Mouse (Mus musculus) heart, embryonic 10.5 days (tissue): ENCODE results near the gene Serf2. TPM values are rescaled to one million over a fixed set of nuclear protein-coding genes. Genes with fewer than 3 reads are reported as not detected.
"Not testable (repeated sequence)": the region's sequence is repeated elsewhere in the genome, so short reads cannot be mapped to it uniquely, and the experiment has no call there.

Experiments used
- DNase-seq: peaks from one replicate; pipeline ENCODE4 v3.0.0-alpha.2; 2017; ENCODE audit warnings: low spot score
- H3K27ac ChIP-seq: fragments of 300-500 bp; sonication (generic); 2 replicates; pipeline ENCODE4 v1.5.1; 2016; ENCODE audit warnings: mild to moderate bottlenecking
- H3K27me3 ChIP-seq: fragments of 300-500 bp; sonication (generic); 2 replicates; pipeline ENCODE4 v1.6.1; 2016; ENCODE audit warnings: mild to moderate bottlenecking; ENCODE audit not compliant: poor library complexity, insufficient read depth, severe bottlenecking
- H3K36me3 ChIP-seq: fragments of 300-500 bp; sonication (generic); 2 replicates; pipeline ENCODE4 v1.6.1; 2016; ENCODE audit warnings: mild to moderate bottlenecking, moderate library complexity
- H3K4me1 ChIP-seq: fragments of 300-500 bp; sonication (generic); 2 replicates; pipeline ENCODE4 v1.6.1; 2016; ENCODE audit warnings: mild to moderate bottlenecking
- H3K4me3 ChIP-seq: fragments of 300-500 bp; sonication (generic); 2 replicates; pipeline ENCODE4 v1.5.1; 2016; ENCODE audit warnings: mild to moderate bottlenecking, moderate library complexity
- H3K9me3 ChIP-seq: fragments of 300-500 bp; sonication (generic); 2 replicates; pipeline ENCODE4 v1.6.1; 2016; ENCODE audit warnings: mild to moderate bottlenecking, moderate library complexity
- WGBS: fragments of 180-500 bp; shearing (Covaris S2); methylation state at CpG from one replicate; pipeline ENCODE4 v1.1.7; 2016; 5-methylcytosine and 5-hydroxymethylcytosine counted together
- polyA plus RNA-seq: library from polyadenylated mRNA; unstranded; fragments of >200 nt; fragmentation: Nextera tagmentation; extraction: Ambion mirVana; gene quantifications from 2 replicates; pipeline ENCODE4 v1.2.1, GENCODE M21; 2016

Serf2 gene
- polyA plus RNA-seq, 1 experiment from 2014 or later: 534 TPM

DNA sequence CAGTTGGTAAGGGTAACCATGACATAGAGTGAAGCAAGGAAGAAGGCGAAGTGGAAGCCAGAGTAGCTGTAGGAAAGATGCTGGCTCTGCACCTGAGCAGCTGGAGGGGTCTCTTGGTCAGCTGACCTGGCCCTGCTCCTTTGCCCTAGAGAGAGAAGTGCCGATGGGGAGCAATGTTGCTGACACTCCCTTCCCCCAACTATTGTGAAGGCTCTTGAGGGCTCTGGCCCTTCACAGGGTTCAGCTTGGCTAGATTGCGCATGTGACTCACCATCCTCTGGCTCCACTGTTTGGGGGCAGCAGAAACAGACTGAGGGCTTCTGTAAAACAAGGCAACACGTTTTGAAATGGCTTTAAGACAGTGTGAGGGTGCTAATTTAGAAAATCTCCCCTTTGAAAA is 3.4 kb downstream of the Serf2 start:
- H3K27me3 ChIP-seq: no peaks in the 10 kb centered on the region
- H3K27ac ChIP-seq: peak overlapping the region; percentile 49; the same call in 1 of the 2 replicates

DNA sequence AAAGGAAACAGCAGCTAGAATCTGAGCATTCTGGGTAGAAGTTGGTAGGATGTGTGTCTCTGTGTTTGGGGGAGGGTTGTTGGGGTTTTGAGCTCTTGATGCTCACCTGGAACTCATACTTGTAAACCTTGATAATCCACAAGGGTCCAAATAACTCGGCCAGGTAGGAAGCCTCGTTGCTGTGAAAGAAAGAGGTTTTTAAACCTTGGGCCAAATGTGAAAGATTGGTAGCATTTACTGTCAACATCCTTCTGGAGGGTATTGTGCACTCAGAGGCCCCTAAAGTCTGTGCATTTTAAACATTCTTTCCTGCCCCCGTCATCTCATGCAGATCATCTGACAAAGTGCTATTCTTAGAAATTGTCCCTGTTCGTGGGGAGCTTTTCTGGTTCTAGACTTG is 4.0 kb downstream of the Serf2 start, which contains the start of gene Hypk:
TSS of gene Hypk (plus strand) at position 301 of the 400 bp plus-strand sequence.
- Histone ChIP-seq H3K27ac (peak within 1 kb of the TSS; percentile 49), H3K9me3 (no peaks in the 10 kb centered on the region), H3K27me3 (no peaks in the 10 kb centered on the region), H3K36me3 (peaks cover 36% of the 10 kb centered on the region), H3K4me1 (peaks cover 51% of the 10 kb centered on the region), H3K4me3 (peak within 1 kb of the TSS; percentile 22; the same call in 1 of the 2 replicates)
- WGBS: 62% methylated on average over 4 of the region's 4 CpGs
- DNase-seq: no peak

More for the DNA sequence above, 3.4 kb downstream of the Serf2 start:
- peaks cover 50% of the 10 kb centered on the region for H3K4me1 ChIP-seq
- H3K9me3 ChIP-seq: no peaks in the 10 kb centered on the region
- H3K4me3 ChIP-seq: 0 out of 2 replicates have a peak overlapping the region, but pooled peaks have one; percentile 22
- DNase-seq: no peak
- H3K36me3 ChIP-seq: peaks cover 34% of the 10 kb centered on the region
- 68% methylated on average over 4 of the region's 4 CpGs for WGBS

DNA sequence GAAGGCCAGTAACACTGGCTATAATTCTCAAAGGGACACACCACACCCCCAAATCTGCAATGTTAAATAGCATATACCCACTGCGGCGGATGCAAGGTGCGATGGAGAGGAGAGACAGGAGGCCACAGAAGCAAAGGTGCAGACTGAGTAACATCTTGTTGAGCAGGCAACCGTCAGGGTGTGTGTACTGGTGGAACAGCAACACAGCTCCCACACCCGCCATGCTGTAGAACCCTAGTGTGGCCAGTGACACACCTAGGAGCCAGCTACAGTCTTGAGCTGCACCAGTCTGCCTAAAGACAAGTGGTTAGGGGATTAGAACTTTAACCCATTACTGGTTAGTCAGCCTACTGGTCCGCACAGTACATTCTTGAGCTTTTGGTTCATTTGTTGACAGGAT is 4.9 kb downstream of the Serf2 start:
- Histone ChIP-seq H3K9me3 (no peaks in the 10 kb centered on the region), H3K4me1 (peaks cover 49% of the 10 kb centered on the region), H3K27ac (peak overlapping the region; percentile 6; the same call in 1 of the 2 replicates), H3K4me3 (no peak overlapping the region), H3K36me3 (peaks cover 43% of the 10 kb centered on the region), H3K27me3 (no peaks in the 10 kb centered on the region)
- no peak for DNase-seq
- WGBS: 83% methylated on average over 6 of the region's 6 CpGs

DNA sequence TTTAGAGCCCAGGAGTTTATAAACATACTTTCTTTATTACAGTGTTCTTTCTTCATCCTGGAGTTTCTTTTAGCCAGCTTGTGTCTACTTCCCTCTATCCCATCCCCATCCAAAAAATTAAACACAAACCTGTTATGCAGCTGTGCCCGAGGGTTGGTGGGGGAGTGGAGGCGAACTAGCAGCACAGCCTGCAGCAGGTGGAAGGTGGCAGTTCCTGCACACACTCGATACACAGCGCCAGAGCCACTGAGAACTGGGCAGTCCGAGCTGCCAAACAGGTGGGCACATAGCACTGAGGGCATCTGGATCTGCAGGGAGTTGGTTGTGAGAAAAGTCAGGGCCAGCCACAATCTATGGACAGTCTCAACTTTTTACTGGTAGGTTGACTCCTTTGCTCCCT is 6.5 kb downstream of the Serf2 start:
- Histone ChIP-seq H3K9me3 (no peaks in the 10 kb centered on the region), H3K4me1 (peaks cover 44% of the 10 kb centered on the region), H3K27ac (no peak overlapping the region), H3K36me3 (peaks cover 54% of the 10 kb centered on the region), H3K4me3 (no peak overlapping the region), H3K27me3 (no peaks in the 10 kb centered on the region)
- WGBS: 80% methylated on average over 5 of the region's 5 CpGs
- no peak for DNase-seq

DNA sequence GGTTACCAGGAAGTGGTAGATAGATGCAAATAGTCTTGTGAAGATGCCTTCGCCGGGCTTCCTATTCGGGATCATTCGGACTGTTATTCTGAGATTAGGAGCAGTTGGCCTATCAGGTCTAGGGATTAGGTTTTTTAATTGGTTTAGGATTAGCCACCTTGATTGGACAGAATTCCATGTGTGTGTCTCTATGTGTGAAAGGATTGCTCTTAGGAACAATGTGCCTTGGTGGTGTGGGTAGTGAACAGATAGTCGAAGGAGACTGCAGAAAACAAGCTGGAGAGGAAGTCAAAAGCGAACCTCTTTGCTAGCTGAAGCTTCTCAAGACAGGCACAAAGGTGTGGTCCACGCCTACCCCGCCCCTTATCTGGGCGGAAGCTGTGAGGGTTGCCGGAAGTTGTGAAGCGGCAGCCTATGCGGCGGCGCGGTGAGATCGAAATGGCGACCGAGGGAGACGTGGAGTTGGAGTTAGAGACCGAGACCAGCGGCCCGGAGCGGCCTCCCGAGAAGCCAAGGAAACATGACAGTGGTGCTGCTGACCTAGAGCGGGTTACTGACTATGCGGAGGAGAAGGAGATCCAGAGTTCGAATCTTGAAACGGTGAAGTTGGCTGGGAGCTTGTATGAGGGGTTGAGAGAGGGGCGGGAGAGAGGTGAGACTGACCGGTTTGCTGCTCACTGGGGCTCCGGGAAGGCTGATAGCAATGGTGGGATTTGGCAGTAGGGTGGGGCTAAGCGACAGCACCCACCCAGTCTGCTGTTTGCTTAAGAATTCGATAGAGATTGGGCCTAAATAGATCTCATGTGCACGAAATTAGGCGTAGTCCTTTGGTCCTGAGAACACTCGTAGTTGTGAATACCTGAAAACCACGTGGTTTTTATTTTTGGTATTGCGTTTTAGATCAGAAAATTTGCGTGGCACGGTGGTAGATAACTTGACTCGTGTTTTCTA is 8.0 kb downstream of the Serf2 start, which contains the start of gene Serinc4:
TSS of gene Serinc4 (minus strand) at position 90 of the 951 bp plus-strand sequence.
- Histone ChIP-seq H3K27ac (peak within 1 kb of the TSS; percentile 93), H3K36me3 (peaks cover 48% of the 10 kb centered on the region), H3K4me1 (peaks cover 34% of the 10 kb centered on the region), H3K4me3 (peak within 1 kb of the TSS; percentile 79), H3K9me3 (no peaks in the 10 kb centered on the region), H3K27me3 (no peaks in the 10 kb centered on the region)
- peak; percentile 95 for DNase-seq
- WGBS: 3% methylated on average over 41 of the region's 41 CpGs

DNA sequence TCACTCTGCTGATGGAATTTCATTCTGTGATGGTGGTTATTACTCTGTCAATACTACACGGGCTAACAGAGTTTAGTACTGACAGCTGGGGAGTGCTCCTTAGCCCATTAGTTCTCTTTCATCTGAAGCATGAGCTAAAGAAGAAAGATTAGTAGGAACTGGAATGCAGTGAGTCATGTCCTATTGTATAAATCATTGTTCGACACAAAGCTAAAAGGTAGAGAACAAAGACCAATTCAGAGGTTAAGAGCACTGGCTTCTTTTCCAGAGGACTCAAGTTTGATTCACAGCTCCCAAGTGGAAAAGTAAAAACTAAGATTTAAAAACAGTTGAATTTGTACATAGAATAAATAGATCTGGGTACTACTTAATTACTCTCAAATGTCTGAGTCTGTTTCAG is 11.1 kb downstream of the Serf2 start:
- Histone ChIP-seq H3K36me3 (peaks cover 25% of the 10 kb centered on the region), H3K4me3 (no peak overlapping the region), H3K9me3 (no peaks in the 10 kb centered on the region), H3K4me1 (peaks cover 14% of the 10 kb centered on the region; the same call in 1 of the 2 replicates), H3K27ac (no peak overlapping the region), H3K27me3 (no peaks in the 10 kb centered on the region)
- DNase-seq: no peak
- WGBS: 86% methylated on average over 2 of the region's 2 CpGs

DNA sequence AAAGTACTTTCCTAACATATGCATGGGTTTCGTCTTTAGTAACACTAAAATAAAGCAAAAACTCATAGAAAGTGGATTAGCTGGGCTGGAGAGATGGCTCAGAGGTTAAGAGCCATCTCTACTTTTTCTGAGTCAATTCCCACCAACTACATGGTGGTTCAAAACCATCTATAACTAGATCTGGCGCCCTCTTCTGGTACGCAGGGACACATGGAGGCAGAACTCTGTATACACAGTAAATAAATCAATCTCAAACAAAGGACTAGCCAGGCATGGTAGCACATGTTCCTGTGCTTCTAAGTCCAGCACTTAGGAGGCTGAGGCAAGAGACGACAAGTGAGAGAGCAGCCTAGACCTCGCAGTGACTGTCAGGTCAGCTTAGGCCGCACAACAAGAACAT is 20.0 kb downstream of the Serf2 start:
- DNase-seq, H3K4me3 ChIP-seq: not testable (repeated sequence)

DNA sequence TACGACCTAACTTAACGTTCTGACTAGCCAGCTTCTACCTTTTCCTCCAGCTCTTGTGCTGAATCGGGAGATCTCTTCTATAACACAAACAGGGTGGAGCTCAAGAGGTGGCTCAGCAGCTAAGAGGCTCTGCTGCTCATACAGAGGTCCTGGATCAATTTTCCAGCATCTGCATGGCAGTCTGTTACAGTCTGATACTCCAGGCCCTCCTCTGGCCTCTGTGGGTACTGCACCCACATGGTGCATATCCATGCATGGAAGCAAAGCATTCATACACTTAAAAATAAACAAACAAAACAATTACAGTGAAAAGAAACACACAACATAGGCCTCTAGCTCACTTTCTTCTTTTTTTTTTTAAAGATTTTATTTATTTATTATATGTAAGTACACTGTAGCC is 23.8 kb downstream of the Serf2 start:
- not testable (repeated sequence) for H3K9me3 ChIP-seq, H3K36me3 ChIP-seq, H3K27ac ChIP-seq, DNase-seq, H3K27me3 ChIP-seq, H3K4me1 ChIP-seq
- WGBS: 93% methylated on average over 3 of the region's 3 CpGs
- H3K4me3 ChIP-seq: 0 out of 2 replicates have a peak overlapping the region, but pooled peaks have one; percentile 66

More for the DNA sequence above, 20.0 kb downstream of the Serf2 start:
- not testable (repeated sequence) for H3K27ac ChIP-seq, H3K9me3 ChIP-seq, H3K4me1 ChIP-seq, H3K27me3 ChIP-seq, H3K36me3 ChIP-seq
- WGBS: 84% methylated on average over 4 of the region's 6 CpGs

DNA sequence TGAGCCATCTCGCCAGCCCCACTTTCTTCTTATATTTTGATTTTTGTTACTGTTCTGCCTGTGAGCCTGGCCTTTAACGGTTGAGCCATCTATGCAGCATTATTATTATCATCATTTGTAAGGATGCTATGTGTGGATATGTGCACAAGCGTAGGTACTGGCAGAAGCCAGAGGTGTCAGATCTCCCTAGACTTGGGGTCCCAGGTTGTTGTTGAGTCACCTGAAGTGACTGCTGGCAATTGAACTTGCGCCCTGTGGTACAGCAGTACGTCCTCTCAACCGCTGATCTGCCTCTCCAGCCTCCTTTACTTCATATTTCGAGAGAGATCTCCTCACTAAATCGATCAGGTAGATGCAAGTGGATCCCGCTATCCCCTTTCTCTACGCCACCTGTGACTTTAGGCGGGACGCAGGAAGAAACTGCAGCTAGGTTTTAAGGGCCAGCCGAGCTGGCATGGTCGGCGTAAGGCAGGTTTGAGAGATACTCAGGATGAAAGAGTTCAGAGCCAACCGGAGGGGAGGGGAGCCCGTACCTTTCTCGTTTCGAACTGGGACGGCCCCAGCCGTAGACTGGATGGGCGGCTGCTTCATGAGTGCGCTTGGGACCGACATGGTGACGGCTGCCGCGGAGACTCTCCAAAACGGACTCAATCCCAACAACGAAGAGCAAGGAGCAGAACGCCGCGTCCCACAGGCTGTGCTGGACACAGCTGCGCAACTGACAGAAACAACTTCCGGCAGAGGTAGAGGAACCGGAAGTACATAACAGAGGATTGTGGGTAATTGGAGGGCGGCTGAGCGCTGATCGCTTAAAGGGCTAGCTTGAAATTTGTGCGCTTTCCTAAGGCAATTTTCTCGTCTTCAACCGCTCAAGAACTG is 24.5 kb downstream of the Serf2 start, which contains the start of gene Mfap1b:
TSS of gene Mfap1b (minus strand) at position 767 of the 879 bp plus-strand sequence.
- WGBS: 5% methylated on average over 41 of the region's 41 CpGs
- H3K9me3 ChIP-seq, H3K4me1 ChIP-seq, H3K27me3 ChIP-seq, H3K36me3 ChIP-seq: not testable (repeated sequence)
- peak within 1 kb of the TSS; percentile 64 for H3K27ac ChIP-seq
- H3K4me3 ChIP-seq: peak within 1 kb of the TSS; percentile 66
- DNase-seq: peak; percentile 94

DNA sequence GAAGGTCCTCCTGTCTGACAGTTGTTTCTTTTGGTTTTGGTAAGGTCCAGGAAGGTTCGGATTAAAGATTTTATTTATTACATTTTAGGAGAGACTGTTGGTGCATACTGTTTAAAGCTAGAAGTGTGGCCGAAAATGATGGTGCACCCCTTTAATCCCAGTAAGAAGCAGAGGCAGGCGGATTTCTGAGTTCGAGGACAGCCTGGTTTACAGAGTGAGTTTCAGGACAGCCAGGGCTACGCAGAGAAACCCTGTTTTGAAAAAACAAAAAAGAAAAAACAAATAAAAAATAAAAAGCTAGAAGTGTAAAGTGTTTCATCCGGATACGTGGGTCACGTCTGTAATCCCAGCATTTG is 25.2 kb downstream of the Serf2 start:
- 31% methylated on average over 8 of the region's 8 CpGs for WGBS
- Histone ChIP-seq H3K27me3 (no peaks in the 10 kb centered on the region), H3K36me3 (peaks cover 7% of the 10 kb centered on the region; the same call in 1 of the 2 replicates), H3K4me3 (peak overlapping the region; percentile 66), H3K9me3 (no peaks in the 10 kb centered on the region), H3K27ac (peak overlapping the region; percentile 64), H3K4me1 (no peaks in the 10 kb centered on the region)
- DNase-seq: no peak

DNA sequence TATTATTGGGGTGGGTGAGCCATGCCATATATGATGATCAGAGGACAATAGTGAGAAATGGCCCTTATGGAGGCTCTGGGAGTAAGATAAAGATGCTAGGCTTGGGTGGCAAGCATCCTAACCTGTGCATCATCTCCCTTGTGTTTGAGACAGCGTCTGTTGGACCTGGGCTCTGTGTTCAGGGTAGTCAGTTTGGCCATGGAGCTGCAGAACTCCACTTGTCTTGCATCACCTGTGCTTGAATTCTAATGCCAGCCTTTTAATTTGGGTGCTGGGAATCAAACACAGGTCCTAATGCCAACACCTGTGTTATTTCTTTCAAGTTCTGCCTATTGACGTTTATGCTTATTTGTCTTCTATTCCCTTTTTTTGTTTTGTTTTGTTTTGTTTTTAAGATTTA is 26.3 kb downstream of the Serf2 start:
- 91% methylated on average over 2 of the region's 2 CpGs for WGBS
- H3K27me3 ChIP-seq, DNase-seq, H3K36me3 ChIP-seq, H3K4me3 ChIP-seq, H3K27ac ChIP-seq, H3K9me3 ChIP-seq, H3K4me1 ChIP-seq: not testable (repeated sequence)

DNA sequence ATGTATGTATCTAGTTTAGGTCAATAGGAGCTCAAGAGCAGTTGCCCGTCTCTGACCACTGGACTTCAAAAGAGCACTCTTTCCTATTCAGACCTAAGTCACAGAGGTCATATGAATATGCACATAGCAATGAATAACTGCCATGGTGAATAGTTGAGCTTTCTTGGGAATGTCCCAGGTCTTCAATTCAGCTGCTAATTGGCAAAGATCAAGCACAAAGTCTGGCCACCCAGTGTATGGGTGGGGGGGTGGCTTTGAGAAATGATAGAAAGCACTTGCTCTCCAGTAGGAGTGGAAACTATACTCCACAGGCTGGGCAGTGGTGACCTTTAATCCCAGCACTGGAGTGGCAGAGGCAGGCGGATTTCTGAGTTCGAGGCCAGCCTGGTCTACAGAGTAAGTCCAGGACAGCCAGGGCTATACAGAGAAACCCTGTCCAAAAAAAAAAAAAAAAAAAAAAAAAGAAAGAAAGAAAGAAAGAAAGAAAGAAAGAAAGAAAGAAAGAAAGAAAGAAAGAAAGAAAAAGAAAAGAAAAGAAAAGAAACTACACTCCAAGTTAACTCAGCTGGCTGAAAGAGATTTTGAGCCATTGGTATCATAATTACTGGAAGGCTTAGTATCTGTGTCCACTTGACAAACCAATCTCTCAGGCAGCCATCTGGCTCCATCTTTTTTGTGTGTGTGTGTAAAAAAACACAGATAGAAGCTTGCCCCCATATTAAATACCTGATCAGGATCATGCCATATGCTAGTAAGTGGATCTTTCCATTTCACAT is 28.7 kb downstream of the Serf2 start:
- DNase-seq: no peak
- Histone ChIP-seq H3K4me3 (no peak overlapping the region), H3K36me3 (no peaks in the 10 kb centered on the region), H3K27me3 (no peaks in the 10 kb centered on the region), H3K9me3 (no peaks in the 10 kb centered on the region), H3K27ac (no peak overlapping the region), H3K4me1 (no peaks in the 10 kb centered on the region)
- 81% methylated on average over 3 of the region's 3 CpGs for WGBS
